Mouse (Mus musculus) forebrain, postnatal 0 days (tissue): ENCODE measurements at regions not wholly inside any gene's neighbourhood (a gene's known extent, or its start where the extent isn't known, plus 50 kb on each side); places are given as distances from the start of the nearest gene placed in this dataset.

Source experiments
- ATAC-seq: fragments of 200-750 bp; cut with Nextera tagmentation; 2 replicates; pipeline ENCODE4 v1.8.0; 2017; ENCODE audit warnings: mild to moderate bottlenecking, moderate library complexity
- DNase-seq: peaks from one replicate; pipeline ENCODE4 v3.0.0-alpha.2; 2015
- H3K27ac ChIP-seq: fragments of 300-500 bp; sonication (generic); 2 replicates; pipeline ENCODE4 v1.5.1; 2014; ENCODE audit warnings: low read depth, mild to moderate bottlenecking, antibody characterized with exemption, low read length, moderate library complexity, mixed read lengths
- H3K27me3 ChIP-seq: fragments of 300-500 bp; sonication (generic); 2 replicates; pipeline ENCODE4 v1.6.1; 2014; ENCODE audit warnings: mild to moderate bottlenecking, low read length, mixed read lengths; ENCODE audit not compliant: insufficient read depth
- H3K36me3 ChIP-seq: fragments of 300-500 bp; sonication (generic); 2 replicates; pipeline ENCODE4 v1.6.1; 2014; ENCODE audit warnings: mild to moderate bottlenecking, moderate library complexity; ENCODE audit not compliant: insufficient read depth
- H3K4me1 ChIP-seq: fragments of 300-500 bp; sonication (generic); 2 replicates; pipeline ENCODE4 v1.6.1; 2014; ENCODE audit warnings: antibody characterized with exemption; ENCODE audit not compliant: insufficient read depth
- H3K4me2 ChIP-seq: fragments of 300-500 bp; sonication (generic); 2 replicates; pipeline ENCODE4 v1.6.1; 2014; ENCODE audit warnings: low read depth, mild to moderate bottlenecking, moderate library complexity
- H3K4me3 ChIP-seq: fragments of 300-500 bp; sonication (generic); 2 replicates; pipeline ENCODE4 v1.5.1; 2014; ENCODE audit warnings: low read depth, low read length, mixed read lengths
- H3K9ac ChIP-seq: fragments of 300-500 bp; sonication (generic); 2 replicates; pipeline ENCODE4 v1.6.1; 2014; ENCODE audit warnings: mild to moderate bottlenecking
- H3K9me3 ChIP-seq: fragments of 300-500 bp; sonication (generic); 2 replicates; pipeline ENCODE4 v1.6.1; 2016; ENCODE audit warnings: low read length
- CTCF ChIP-seq: sonication (generic); IDR thresholded peaks from 2 replicates; pipeline ENCODE4 v1.5.1; 2016; ENCODE audit warnings: antibody characterized with exemption, control low read depth, low read depth
- WGBS: fragments of 180-500 bp; shearing (Covaris S2); extraction: QIAGEN DNeasy Blood & Tissue Kit; methylation state at CpG from one replicate; pipeline ENCODE4 v1.1.7; 2014; 5-methylcytosine and 5-hydroxymethylcytosine counted together

DNA sequence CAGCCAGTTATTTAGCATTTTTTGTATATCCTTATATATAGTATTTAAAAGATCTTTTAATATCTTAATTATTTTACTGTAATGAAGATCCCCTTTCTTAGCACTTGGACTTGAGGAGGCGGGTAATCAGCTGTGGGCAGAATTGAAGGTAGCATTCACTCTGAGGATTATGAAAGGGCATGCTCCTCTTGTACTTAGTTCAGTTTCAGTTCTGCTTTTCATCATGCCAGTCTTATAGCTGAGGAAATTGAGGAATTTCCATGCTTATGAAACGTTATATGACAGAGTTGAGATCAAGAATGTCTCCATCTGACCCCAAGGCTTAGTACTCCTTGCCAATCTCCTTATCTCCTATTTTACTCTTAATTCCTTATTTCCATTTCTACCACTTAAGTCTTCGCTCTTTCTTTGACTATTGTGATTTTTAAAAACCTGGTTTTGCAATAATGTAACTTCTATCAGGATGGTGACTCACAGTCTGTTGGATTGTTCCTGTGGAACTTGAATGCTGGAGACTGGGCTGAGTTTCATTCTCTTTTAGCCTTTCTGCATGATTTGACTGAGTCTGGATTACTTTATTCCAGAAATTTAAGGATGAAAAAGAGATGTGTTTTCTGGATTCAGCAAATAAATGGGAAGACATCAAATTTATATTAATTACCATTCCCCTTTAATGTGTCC is 133.6 kb downstream of the Papss1 start:
- Histone ChIP-seq H3K27ac (no peak overlapping the region), H3K36me3 (no peaks in the 10 kb centered on the region), H3K4me3 (no peak overlapping the region), H3K4me1 (no peaks in the 10 kb centered on the region), H3K9me3 (no peaks in the 10 kb centered on the region), H3K4me2 (no peak overlapping the region), H3K27me3 (no peaks in the 10 kb centered on the region), H3K9ac (no peak overlapping the region)
- ATAC-seq (no peak), DNase-seq (no peak)
- no peak for TF ChIP-seq CTCF
- WGBS: 89% methylated on average over 3 of the region's 3 CpGs

DNA sequence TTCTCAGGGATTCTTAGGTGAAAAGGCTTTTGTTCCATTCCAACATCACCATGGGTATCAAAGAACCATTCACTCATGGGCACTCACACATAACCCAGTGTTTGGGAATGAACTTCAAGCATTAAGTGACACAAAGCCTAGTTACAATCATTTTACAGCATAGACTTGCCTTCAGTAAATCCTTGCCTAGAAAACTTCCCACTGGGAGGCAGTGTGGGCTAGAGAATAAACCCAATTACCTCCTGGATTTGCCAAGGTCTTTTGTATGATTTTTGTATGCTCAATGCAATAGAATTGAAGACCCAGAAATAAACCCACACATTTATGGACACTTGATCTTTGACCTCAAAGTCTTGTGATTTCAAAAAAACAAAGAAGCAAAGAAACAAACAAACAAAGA is 138.6 kb downstream of the Papss1 start:
- H3K36me3 ChIP-seq: no peaks in the 10 kb centered on the region

DNA sequence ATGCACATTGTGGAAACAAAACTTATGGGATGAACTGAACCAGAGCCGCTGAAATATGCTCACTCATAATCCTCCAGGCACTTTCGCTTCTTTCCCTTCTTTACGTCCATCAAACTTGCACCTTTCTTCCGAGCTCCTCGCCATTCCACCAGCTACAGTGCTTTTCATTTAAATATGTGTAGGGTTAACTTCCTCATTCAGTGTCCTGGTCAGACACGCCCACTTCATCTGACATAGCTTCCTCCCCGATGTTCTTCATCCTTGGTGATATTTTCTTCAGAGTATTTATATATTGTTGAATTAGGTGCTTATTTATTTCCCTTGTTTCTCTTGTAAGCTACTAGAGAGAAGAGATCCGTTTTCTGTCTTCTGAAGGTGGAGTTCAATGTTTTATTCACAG is 149.0 kb downstream of the Papss1 start:
- WGBS: 89% methylated on average over 8 of the region's 8 CpGs
- no peak overlapping the region for H3K9ac ChIP-seq
- no peak for DNase-seq
- H3K4me2 ChIP-seq: no peak overlapping the region
- H3K27me3 ChIP-seq: no peaks in the 10 kb centered on the region
- no peak overlapping the region for H3K27ac ChIP-seq
- no peaks in the 10 kb centered on the region for H3K4me1 ChIP-seq
- no peak for TF ChIP-seq CTCF
- ATAC-seq: no peak
- no peaks in the 10 kb centered on the region for H3K9me3 ChIP-seq
- no peak overlapping the region for H3K4me3 ChIP-seq
- H3K36me3 ChIP-seq: no peaks in the 10 kb centered on the region

More for the DNA sequence above, 138.6 kb downstream of the Papss1 start:
- H3K27ac ChIP-seq: no peak overlapping the region
- peak; percentile 60 for TF ChIP-seq CTCF
- H3K4me1 ChIP-seq: no peaks in the 10 kb centered on the region
- no peak overlapping the region for H3K4me2 ChIP-seq
- H3K9me3 ChIP-seq: no peaks in the 10 kb centered on the region
- ATAC-seq (peak; percentile 43; the same call in 1 of the 2 replicates), DNase-seq (peak; percentile 72)
- no peak overlapping the region for H3K9ac ChIP-seq
- no peak overlapping the region for H3K4me3 ChIP-seq
- H3K27me3 ChIP-seq: no peaks in the 10 kb centered on the region

DNA sequence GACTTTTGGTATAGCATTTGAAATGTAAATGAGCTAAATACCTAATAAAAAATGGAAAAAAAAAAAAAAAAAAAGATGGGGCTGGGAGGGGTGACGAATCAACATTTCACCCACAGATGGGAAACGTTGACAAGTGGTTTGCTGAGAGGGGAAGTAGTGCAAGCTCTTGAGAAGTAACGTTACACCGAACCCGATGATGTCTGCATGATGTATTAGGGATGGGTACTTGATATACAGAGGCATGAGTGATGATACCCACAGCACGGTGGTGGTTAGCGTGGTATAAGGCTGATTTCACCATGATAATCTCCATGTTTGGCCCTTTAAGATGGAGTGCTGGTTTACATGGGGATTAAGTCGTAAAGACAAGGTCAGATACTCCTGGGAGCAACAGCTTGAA is 154.2 kb downstream of the Papss1 start:
- TF ChIP-seq CTCF: no peak
- Histone ChIP-seq H3K4me3 (no peak overlapping the region), H3K36me3 (no peaks in the 10 kb centered on the region), H3K9ac (no peak overlapping the region), H3K4me2 (no peak overlapping the region), H3K4me1 (no peaks in the 10 kb centered on the region), H3K27ac (no peak overlapping the region), H3K9me3 (no peaks in the 10 kb centered on the region), H3K27me3 (no peaks in the 10 kb centered on the region)
- DNase-seq (no peak), ATAC-seq (no peak)
- 88% methylated on average over 8 of the region's 8 CpGs for WGBS

DNA sequence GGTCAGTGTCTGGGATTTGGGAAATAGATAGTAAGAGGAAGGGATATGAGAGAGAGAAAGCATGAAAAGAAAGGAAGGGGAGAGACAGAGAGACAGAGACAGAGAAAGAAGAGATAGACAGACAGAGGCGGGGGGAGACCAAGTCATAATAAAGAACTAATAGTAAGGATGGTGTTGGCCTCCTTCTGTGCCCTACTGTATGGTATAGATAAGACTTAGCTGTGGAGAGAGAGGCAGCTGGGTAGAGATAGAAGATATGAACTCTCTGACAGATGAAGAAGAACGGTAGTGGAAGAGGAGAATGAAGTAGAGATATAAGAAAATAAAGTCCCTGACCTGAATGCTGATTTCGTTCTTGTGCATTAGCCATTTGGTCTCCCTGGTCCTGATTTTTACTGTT is 164.1 kb downstream of the Papss1 start:
- 89% methylated on average over 3 of the region's 3 CpGs for WGBS
- Histone ChIP-seq H3K9me3 (no peaks in the 10 kb centered on the region), H3K27ac (no peak overlapping the region)

DNA sequence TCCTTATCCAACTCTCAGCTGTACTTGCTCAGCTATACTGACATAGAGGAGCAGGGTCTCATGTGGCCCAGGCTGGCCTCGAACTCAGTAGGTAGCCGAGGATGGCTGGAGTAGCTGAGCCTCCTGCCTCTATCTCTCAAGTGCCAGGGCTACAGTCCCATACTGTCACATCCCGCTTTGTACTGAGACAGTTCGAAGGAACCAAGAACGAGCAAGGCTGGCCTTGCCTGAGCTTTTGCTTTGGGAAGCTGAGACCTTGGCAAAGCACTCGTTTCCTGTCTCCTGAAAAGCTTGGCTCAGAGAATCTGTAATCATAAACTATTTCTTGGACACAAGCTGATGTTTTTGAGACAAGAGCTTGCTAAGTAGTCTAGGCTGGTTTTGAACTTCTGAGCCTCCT is 169.7 kb downstream of the Papss1 start:
- TF ChIP-seq CTCF: no peak
- WGBS: 80% methylated on average over 6 of the region's 6 CpGs
- no peak overlapping the region for H3K9ac ChIP-seq
- H3K4me3 ChIP-seq: no peak overlapping the region
- no peaks in the 10 kb centered on the region for H3K9me3 ChIP-seq
- H3K27me3 ChIP-seq: no peaks in the 10 kb centered on the region
- H3K4me2 ChIP-seq: no peak overlapping the region
- no peaks in the 10 kb centered on the region for H3K4me1 ChIP-seq
- no peaks in the 10 kb centered on the region for H3K36me3 ChIP-seq
- DNase-seq: no peak
- H3K27ac ChIP-seq: no peak overlapping the region
- no peak for ATAC-seq

More for the DNA sequence above, 164.1 kb downstream of the Papss1 start:
- Histone ChIP-seq H3K9ac (no peak overlapping the region), H3K4me2 (no peak overlapping the region), H3K27me3 (no peaks in the 10 kb centered on the region), H3K4me1 (no peaks in the 10 kb centered on the region), H3K4me3 (no peak overlapping the region), H3K36me3 (no peaks in the 10 kb centered on the region)
- no peak for TF ChIP-seq CTCF
- DNase-seq (no peak), ATAC-seq (no peak)

DNA sequence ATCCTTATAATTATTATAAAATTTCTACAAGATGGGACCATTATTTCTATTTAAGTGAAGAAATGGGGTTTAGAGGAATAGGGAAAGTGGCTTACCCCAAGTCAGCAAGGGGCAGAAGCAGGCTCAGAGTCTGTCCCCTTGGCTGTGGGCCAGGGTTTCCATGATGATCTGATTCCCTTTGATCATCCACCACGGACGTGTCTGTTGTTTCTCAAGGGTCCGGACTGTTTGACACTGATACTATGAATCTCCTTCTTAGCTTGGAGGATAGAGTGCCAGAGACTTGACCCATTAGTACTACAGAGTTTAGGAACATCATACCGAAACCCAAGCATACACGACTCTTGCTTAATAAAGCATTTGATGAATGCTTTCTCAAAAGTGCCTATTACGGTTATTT is 172.9 kb downstream of the Papss1 start:
- Histone ChIP-seq H3K27ac (no peak overlapping the region), H3K9me3 (no peaks in the 10 kb centered on the region), H3K27me3 (no peaks in the 10 kb centered on the region), H3K4me2 (no peak overlapping the region), H3K36me3 (no peaks in the 10 kb centered on the region), H3K4me1 (no peaks in the 10 kb centered on the region), H3K4me3 (no peak overlapping the region), H3K9ac (no peak overlapping the region)
- no peak for TF ChIP-seq CTCF
- 70% methylated on average over 6 of the region's 6 CpGs for WGBS
- DNase-seq (no peak), ATAC-seq (no peak)
